Mouse (Mus musculus) layer of hippocampus, postnatal 25 days (tissue): ENCODE measurements at regions not wholly inside any gene's neighbourhood (a gene's known extent, or its start where the extent isn't known, plus 50 kb on each side); places are given as distances from the start of the nearest gene placed in this dataset.

Experiments used
- DNase-seq, 2 experiments: peaks; one replicate each; pipeline ENCODE4 v3.0.0; 2022; ENCODE audit warnings: mixed read lengths in 2 of 2, low spot score in 1 of 2; ENCODE audit errors: extremely low spot score in 1 of 2

- DNase-seq: no peak
Observed at GRCm38 (mm10) chr6:35458250-35458649, 81.4 kb downstream of the Mtpn start.

- DNase-seq: no peak
Observed at GRCm38 (mm10) chr6:35445007-35445406, 94.7 kb downstream of the Mtpn start.

DNA sequence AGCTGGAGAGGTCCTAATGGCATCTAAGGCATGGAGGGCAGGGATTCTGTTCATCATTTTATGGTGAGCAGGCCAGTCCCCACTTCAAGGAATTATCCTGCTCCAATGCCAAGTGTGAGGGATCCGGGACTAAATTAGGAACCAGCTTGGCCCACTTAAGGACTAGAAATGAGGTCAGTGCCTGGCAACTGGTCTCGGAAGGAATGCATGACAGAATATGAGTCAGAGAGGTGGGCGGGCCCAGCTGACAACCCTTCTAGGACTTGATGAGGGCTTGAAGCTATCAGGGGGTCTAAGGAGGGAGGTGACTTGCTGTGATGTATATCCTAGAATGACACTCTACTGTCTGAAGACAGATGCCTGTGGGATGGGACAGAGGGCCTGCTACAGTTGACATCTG, 100.4 kb upstream of the Fam180a start:
- no peak for DNase-seq

GRCm38 (mm10) chr6:35424521-35424920, 98.6 kb upstream of the Fam180a start:
- no peak for DNase-seq

DNA sequence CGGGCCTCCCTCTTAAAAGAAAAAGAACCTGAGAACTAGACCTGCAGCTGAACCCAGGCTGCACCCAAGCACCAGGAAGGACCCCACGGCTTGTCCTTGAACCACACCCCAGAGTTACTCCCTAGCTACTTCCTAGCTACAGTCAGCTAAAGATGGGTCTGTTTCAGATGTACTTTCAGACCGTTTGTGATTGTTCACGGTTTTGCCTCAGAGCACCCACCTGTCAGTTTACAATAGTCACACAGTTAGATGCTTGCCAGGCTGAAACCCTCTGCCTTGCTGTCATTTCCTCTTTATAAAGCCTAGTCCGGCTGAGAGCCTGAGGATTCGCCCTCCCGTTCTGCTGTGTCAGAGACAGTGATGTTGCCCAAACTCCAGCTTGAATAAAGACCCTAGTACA, 95.0 kb upstream of the Fam180a start:
- DNase-seq: no peak

- DNase-seq: peak in 1 of 2 experiments; percentile 9
Observed at GRCm38 (mm10) chr6:35405044-35405443, 79.1 kb upstream of the Fam180a start.

DNA sequence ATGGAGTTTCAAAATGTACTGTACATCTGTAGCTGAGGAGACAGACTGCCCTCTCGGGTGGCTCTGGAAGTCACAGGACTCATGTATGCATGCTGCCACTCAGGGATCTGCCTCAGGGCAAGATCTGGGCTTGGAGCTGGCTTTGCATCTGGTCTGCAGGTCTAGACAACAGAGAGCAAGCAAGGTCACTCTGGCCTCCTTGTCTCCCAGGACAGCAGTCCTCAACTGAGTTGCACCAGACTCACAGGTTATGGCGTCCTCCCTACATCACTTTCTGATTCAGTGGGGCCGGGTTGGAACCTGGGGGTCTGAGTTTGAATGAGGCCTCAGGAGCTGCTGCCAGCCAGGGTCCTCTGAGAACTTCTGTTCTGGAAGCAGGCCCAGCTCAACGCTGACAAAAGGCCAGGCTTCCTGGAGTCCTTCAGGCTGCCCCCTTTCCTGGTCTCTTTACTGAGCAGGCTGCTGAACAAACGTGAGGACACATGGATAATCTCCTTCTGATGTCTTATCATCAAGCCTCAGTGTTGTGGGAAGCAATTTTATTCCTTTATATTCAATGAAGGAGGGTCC, 77.5 kb upstream of the Fam180a start:
- no peak for DNase-seq

DNA sequence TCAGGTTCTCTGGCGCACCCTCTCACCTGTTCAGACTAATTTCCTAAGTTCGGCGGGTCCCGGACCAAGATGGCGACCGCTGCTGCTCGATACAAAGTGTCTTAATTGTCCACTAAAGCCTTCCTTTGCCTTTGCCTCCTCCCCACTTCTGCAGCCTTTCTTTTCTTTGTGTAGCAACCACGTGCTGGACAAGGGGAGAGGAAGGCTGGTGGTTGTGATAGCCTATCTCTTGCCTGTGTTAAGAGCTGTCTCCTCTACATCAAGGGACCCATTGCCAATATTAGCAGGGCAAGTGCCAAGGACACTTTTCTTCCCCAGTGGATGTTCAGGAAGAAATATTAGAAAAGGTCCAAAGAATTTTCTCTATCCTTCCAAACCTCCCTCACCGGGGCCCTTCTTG, 69.8 kb upstream of the Fam180a start:
- no peak for DNase-seq

DNA sequence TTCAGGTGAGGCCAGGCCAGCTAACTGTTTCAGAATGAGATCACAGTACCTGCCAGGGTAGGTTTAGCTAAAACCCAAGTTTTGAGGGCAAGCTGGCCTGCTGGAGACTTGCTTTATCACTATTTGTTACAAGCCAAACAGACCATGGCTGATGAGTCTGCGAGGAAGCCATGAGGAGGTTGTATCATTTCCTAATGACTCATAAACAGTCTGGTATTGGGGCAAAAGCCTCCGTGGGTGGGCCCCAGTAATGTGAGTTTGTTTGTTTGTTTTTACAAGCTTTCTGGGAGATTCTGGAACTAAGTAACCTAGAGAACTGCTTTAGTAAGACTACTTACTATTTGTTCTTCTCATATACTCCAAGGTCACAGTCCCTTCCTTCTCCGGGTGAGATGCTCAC, 62.9 kb upstream of the Fam180a start:
- DNase-seq: no peak

- DNase-seq: no peak
Observed at GRCm38 (mm10) chr6:35381536-35381935, 55.6 kb upstream of the Fam180a start.

DNA sequence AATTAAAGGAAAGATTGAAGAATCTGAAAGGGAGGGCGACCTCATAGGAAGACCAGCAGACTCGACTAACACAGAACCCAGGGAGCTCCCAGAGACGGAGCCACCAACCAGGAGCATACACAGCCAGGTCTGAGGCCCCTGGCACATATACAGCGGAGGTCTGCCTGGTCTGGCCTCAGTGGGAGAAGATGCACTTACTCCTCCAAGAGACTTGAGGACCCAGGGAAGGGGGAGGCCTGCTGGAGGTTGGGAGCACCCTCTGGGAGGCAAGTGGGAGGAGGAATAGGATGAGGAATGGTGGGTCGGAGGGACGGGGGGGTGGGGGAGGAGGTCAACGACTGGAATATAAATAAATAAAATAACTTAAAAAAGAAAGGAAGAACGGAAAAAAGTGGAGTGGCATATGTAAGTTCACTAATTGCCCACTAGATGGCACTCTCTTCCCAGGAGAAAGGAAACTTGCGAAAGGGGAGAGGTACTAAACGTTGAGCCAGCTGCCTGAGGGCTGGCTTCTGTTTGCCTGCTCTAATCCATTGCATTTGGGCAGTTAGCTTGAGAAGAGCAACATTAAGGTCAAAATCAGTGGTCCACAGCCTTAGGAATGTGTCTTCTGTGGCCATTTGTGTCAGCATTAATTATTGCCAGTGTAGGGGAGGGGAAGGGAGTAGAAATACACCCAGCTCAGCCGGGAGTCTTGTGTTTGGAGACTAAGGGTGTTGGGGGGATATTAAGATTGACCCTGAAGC, 55.0 kb upstream of the Fam180a start:
- DNase-seq: no peak

- peak; percentile 41 to 76 for DNase-seq
Observed at GRCm38 (mm10) chr6:35379890-35380289, 53.9 kb upstream of the Fam180a start.

DNA sequence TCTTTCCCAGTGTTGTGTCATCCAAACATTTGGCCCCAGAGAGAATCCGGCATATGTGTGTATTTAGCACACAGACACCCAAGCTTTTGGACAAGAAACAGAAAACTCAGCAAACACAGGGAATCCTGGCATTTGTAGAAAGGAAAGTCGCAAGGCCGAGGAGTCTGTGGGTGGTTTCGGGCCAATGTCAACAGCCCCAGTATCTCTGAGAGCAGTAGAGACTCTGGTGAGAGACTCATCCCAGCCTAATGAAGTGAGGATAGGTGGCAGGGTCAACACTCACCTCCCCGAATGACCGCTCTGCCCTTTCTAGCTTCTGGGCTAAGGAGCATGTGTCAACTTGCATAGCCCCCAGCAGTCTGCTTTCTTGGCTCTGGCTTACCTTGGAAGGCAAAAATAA, 52.9 kb upstream of the Fam180a start:
- no peak for DNase-seq

- no peak for DNase-seq
Observed at GRCm38 (mm10) chr6:35377535-35377934, 51.6 kb upstream of the Fam180a start.

GRCm38 (mm10) chr6:35376526-35376925, 50.6 kb upstream of the Fam180a start:
- no peak for DNase-seq
